Mouse (Mus musculus): ENCODE measurements at regions not wholly inside any gene's neighbourhood (a gene's known extent, or its start where the extent isn't known, plus 50 kb on each side); places are given as distances from the start of the nearest gene placed in this dataset.

GRCm38 (mm10) chr11:43349564-43349963 is 76.5 kb downstream of the Pttg1 start:
- TF ChIP-seq CTCF (IDR thresholded peaks at IDR 0.05; ENCODE audit: low read depth) (no peak), EP300 (optimal IDR thresholded peaks at IDR 0.05) (no peak)
